Mouse (Mus musculus): ENCODE measurements at regions not wholly inside any gene's neighbourhood (a gene's known extent, or its start where the extent isn't known, plus 50 kb on each side); places are given as distances from the start of the nearest gene placed in this dataset.

DNA sequence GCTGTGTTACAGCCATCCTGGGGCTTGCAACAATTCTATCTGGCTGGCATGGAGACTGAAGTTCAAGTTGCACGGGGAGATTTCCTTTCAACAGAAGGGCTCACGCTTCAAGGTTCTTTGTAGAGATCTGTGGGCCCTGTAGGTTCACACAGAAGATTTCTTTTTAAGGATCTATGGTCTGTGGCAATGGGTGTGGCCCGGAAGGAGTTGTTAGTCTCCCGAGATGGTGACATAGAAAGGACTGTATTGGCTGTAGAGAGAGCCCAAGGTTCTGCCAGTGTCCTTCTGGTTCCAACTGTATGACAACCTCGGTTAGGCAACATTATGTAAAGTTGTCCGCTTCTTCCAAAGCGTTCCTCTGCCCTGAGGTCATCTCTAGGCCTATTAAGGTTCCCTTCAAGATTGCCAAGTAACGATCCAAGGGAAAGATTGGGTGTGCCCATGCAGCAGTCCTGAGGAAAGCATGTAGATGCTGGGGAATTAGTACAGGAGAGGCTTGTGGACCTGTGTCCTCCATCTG lies 124.8 kb upstream of the Hes1 start:
- TF ChIP-seq POLR2A (IDR thresholded peaks at IDR 0.05; ENCODE audit: borderline replicate concordance, extremely low read depth, insufficient read depth, insufficient read length, poor library complexity, severe bottlenecking) (no peak), CTCF (IDR thresholded peaks at IDR 0.05; ENCODE audit: borderline replicate concordance, extremely low read depth, insufficient read depth, insufficient read length) (no peak)

Data from brain, embryonic 14.5 days (tissue).